Mouse (Mus musculus) ES-Bruce4 (cell line): ENCODE data around the gene Ywhab. TPM values are rescaled to one million over a fixed set of nuclear protein-coding genes. Genes with fewer than 3 reads are reported as not detected.

ENCODE experiments used
- H3K27ac ChIP-seq: 2 replicates; pipeline ENCODE4 v1.5.1; 2012; ENCODE audit warnings: low read length, inconsistent platforms; ENCODE audit not compliant: insufficient read depth
- H3K27me3 ChIP-seq: 2 replicates; pipeline ENCODE4 v1.6.1; 2012; ENCODE audit warnings: mild to moderate bottlenecking, low read length, inconsistent platforms; ENCODE audit not compliant: control insufficient read depth, poor library complexity, insufficient read depth, severe bottlenecking
- H3K36me3 ChIP-seq: 2 replicates; pipeline ENCODE4 v1.6.1; 2012; ENCODE audit warnings: inconsistent platforms, mild to moderate bottlenecking, low read length, moderate library complexity; ENCODE audit not compliant: control insufficient read depth, poor library complexity, insufficient read depth, severe bottlenecking
- H3K4me1 ChIP-seq: one replicate; pipeline ENCODE4 v1.8.1; 2011; ENCODE audit warnings: low read length; ENCODE audit not compliant: control insufficient read depth, insufficient read depth
- H3K4me3 ChIP-seq: 2 replicates; pipeline ENCODE4 v1.5.1; 2011; ENCODE audit warnings: low read depth, mild to moderate bottlenecking, low read length
- H3K9ac ChIP-seq: 2 replicates; pipeline ENCODE4 v1.6.1; 2012; ENCODE audit warnings: low read depth, mild to moderate bottlenecking, inconsistent platforms; ENCODE audit not compliant: poor library complexity, severe bottlenecking
- H3K9me3 ChIP-seq: replicated peaks from 2 replicates; pipeline ENCODE4 v1.6.1; 2012; ENCODE audit warnings: mild to moderate bottlenecking, low read length, inconsistent platforms; ENCODE audit not compliant: control insufficient read depth, poor library complexity, insufficient read depth, severe bottlenecking
- CTCF ChIP-seq: IDR thresholded peaks from one replicate; pipeline ENCODE4 v1.8.1; 2011; ENCODE audit warnings: low read depth, low read length
- EP300 ChIP-seq: IDR thresholded peaks from 2 replicates; pipeline ENCODE4 v1.6.1; 2011; ENCODE audit warnings: low read depth, low read length; ENCODE audit not compliant: insufficient read depth
- POLR2A ChIP-seq: IDR thresholded peaks from one replicate; pipeline ENCODE4 v1.8.1; 2011; ENCODE audit warnings: low read length; ENCODE audit not compliant: insufficient read depth
- polyA plus RNA-seq: library from polyadenylated mRNA; stranded (reverse); fragments of >200 nt; gene quantifications from 2 replicates; pipeline ENCODE4 v1.2.4, GENCODE M21; 2011; ENCODE audit warnings: low read depth; ENCODE audit not compliant: missing spikeins, insufficient read depth, insufficient read length

Ywhab gene
- polyA plus RNA-seq, 1 experiment, result 137 TPM

DNA sequence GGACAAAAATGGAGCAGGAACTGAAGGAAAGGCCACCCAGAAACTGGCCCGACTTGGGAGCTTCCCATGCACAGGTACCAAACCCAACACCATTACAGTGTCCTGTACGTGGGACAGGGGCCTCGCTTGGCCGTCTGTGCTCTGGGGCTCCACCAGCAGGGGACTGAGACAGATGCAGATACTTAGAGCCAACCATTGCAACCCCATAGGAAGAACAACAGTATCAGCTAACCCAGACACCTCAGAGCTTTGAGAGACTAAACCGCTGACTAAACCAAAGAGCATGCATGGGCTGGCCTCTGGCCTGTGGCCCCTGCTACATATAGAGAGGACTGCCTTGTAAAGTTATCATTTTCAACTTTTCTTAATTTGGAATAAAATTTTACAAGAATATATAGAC is 9.7 kb downstream of the Ywhab start:
- no peak overlapping the region for H3K9ac ChIP-seq
- H3K4me1 ChIP-seq, result no peaks in the 10 kb centered on the region
- no peaks in the 10 kb centered on the region for H3K36me3 ChIP-seq
- no peak overlapping the region for H3K4me3 ChIP-seq
- no peak for TF ChIP-seq CTCF
- no peak for TF ChIP-seq EP300
- no peak for TF ChIP-seq POLR2A
- H3K27ac ChIP-seq, result no peak overlapping the region
- H3K9me3 ChIP-seq, result no peaks in the 10 kb centered on the region
- no peaks in the 10 kb centered on the region for H3K27me3 ChIP-seq

DNA sequence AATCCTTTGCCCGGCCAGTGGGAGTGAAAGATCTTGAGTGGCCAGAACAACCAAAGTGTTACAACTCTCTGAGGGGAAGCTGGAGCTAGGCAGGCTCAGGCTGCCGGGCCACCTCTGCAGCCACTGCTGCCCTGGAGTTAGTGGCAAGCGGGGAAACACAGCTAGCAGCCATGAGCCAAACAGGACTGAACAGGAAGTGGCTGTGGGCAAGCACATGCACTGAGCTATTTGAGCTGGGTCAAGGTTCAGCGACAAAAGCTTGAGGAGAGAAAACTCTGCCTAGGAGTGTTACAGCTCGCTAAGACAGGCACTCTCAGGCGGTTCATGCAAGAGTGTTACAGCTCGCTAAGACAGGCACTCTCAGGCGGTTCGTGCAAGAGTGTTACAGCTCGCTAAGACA is 12.2 kb downstream of the Ywhab start:
- Histone ChIP-seq H3K9ac (no peak overlapping the region), H3K4me1 (no peaks in the 10 kb centered on the region), H3K27me3 (no peaks in the 10 kb centered on the region), H3K27ac (no peak overlapping the region), H3K36me3 (peaks cover 6% of the 10 kb centered on the region), H3K4me3 (peak overlapping the region; percentile 13), H3K9me3 (no peaks in the 10 kb centered on the region)
- TF ChIP-seq CTCF (no peak), POLR2A (no peak), EP300 (no peak)

DNA sequence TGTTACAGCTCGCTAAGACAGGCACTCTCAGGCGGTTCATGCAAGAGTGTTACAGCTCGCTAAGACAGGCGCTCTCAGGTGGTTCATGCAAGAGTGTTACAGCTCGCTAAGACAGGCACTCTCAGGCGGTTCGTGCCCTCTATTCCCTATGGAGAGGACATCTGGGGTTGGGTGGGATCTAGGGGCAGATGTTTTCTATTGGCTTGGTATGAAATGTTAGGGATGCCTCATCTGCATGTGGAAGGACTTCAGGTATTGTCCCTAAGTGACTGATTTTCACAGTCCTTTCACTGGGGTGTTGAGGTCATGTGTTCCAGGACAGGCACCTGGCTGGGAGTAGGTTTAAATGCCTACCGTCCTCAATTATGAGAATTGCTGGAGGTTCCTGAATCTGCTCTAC is 12.8 kb downstream of the Ywhab start:
- Histone ChIP-seq H3K9ac (no peak overlapping the region), H3K36me3 (peaks cover 12% of the 10 kb centered on the region), H3K4me1 (no peaks in the 10 kb centered on the region), H3K9me3 (no peaks in the 10 kb centered on the region), H3K27me3 (no peaks in the 10 kb centered on the region), H3K4me3 (peak overlapping the region; percentile 37), H3K27ac (no peak overlapping the region)
- TF ChIP-seq CTCF, result no peak
- TF ChIP-seq POLR2A, result no peak
- TF ChIP-seq EP300, result no peak

DNA sequence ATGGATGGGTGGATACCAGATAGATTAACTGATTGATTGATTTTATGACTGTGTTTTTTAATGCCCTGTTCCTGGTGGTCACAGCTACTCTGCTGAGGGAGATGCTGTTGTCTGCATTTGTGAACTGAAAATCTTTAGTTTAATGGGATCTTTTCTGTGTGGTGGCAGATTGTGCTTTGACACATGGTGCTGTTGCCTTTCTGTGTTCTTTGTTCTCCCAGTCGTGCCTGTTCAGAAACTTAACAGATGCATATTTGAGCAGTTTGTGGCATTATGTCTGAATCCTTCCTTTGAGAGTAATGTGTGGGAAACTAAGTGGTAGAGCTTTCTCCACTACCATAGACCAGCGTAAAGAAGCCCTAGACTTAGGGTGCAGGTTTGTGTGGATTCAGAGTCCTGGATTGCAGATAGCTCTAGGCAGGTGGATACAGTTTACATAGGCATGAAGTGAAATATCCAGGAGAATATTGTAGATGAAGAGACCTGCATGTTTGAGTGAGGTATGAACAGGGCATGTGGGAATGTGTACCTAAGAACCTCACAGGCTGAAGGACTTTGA is 13.3 kb downstream of the Ywhab start:
- TF ChIP-seq POLR2A (no peak), CTCF (no peak), EP300 (no peak)

DNA sequence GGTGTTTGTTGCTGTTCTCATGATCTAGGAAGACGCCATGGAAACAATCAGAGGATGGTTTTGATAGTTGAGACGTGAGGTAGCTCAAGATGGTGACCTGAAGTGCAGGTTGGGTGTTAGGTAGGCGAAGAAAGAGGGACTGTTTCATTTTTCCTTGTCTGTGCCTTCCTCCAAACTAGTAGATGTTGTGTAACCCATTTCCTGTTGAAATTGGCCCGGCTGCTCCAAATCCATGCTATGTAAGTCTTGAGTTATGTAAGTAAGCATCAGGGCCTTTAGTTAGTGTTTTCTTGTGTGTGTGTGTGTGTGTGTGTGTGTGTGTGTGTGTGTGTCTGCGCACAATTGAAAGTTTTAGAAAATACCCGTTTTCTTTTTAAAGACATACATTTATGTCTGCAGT is 14.5 kb downstream of the Ywhab start:
- H3K9ac ChIP-seq, result no peak overlapping the region
- H3K9me3 ChIP-seq, result no peaks in the 10 kb centered on the region
- H3K27me3 ChIP-seq, result no peaks in the 10 kb centered on the region
- TF ChIP-seq POLR2A (no peak), CTCF (no peak), EP300 (no peak)
- H3K4me3 ChIP-seq, result no peak overlapping the region
- peaks cover 25% of the 10 kb centered on the region for H3K36me3 ChIP-seq
- no peak overlapping the region for H3K27ac ChIP-seq
- no peaks in the 10 kb centered on the region for H3K4me1 ChIP-seq

More for the DNA sequence above, 13.3 kb downstream of the Ywhab start:
- Histone ChIP-seq H3K27ac (no peak overlapping the region), H3K27me3 (no peaks in the 10 kb centered on the region), H3K36me3 (peaks cover 17% of the 10 kb centered on the region), H3K4me1 (no peaks in the 10 kb centered on the region), H3K9me3 (no peaks in the 10 kb centered on the region), H3K4me3 (no peak overlapping the region), H3K9ac (no peak overlapping the region)

DNA sequence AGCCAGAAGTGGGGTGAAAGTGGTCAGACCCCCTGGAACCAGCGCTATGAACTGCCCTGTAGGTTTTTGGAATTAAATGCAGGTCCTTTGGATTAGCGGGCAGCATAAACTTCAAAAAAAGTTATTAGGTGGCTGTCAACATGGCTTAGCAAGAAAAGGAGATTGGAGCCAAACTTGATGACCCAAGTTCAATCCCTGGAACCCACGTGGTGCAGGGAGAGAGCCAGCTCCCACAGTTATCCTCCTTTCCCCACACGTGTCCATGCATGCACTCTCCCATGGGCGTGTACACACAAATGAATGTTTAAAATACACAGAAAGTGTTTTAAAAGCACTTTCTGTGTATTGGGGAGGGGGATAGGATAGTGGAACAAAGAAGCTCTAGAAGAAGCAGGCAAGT is 15.7 kb downstream of the Ywhab start:
- H3K27me3 ChIP-seq, result no peaks in the 10 kb centered on the region
- H3K36me3 ChIP-seq, result peaks cover 37% of the 10 kb centered on the region
- no peak overlapping the region for H3K27ac ChIP-seq
- TF ChIP-seq EP300 (no peak), CTCF (no peak), POLR2A (no peak)
- no peaks in the 10 kb centered on the region for H3K9me3 ChIP-seq
- no peak overlapping the region for H3K9ac ChIP-seq
- no peaks in the 10 kb centered on the region for H3K4me1 ChIP-seq
- H3K4me3 ChIP-seq, result no peak overlapping the region
